Mouse (Mus musculus): Measurements from ENCODE around the gene Supt20.

DNA sequence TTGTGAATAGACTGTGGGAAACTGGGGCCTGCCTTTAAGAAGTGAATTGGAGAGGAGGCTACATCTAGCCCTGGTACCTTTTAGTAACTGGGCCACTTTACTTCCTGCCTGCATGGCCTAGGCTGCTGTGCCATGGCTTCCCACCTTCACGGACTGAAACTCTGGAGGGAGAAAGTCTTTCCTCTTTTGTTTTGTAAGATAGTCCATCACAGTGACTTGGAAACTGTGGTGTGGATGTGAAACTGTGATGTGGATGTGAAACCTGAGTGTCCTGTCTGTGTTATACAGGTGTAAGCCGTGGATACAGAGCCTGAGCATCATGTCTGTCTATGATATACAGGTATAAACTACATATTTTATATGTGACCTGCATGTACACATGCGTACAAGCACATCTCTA lies 35.5 kb upstream of the Supt20 start:
- no peak for TF ChIP-seq POLR2A (IDR thresholded peaks at IDR 0.05; ENCODE audit: low read depth, low read length)
- no peak for TF ChIP-seq CTCF (IDR thresholded peaks at IDR 0.05; ENCODE audit: extremely low read depth, insufficient read depth, insufficient read length, insufficient replicate concordance)
